Mouse (Mus musculus) thymus, adult 2 months (tissue): ENCODE measurements around the gene Bckdha.

Experiments
- CTCF ChIP-seq: fragments of 200-500 bp; IDR thresholded peaks from 2 replicates; pipeline ENCODE4 v1.5.1; 2012; ENCODE audit warnings: mild to moderate bottlenecking, control low read depth, low read length, moderate library complexity, borderline replicate concordance; ENCODE audit not compliant: control insufficient read depth, poor library complexity, insufficient read depth; ENCODE audit errors: extremely low read depth
- POLR2A ChIP-seq: fragments of 200-500 bp; IDR thresholded peaks from 2 replicates; pipeline ENCODE4 v1.6.1; 2012; ENCODE audit warnings: mild to moderate bottlenecking, low read length, control low read depth, moderate library complexity; ENCODE audit not compliant: control insufficient read depth, poor library complexity, insufficient read depth; ENCODE audit errors: extremely low read depth

GRCm38 (mm10) chr7:25617376-25618160, 41.2 kb downstream of the Bckdha start:
- TF ChIP-seq POLR2A (no peak), CTCF (no peak)
